Mouse (Mus musculus) testis, adult 2 months (tissue): ENCODE results near the gene Recql5.

Experiments
- CTCF ChIP-seq: fragments of 200-500 bp; IDR thresholded peaks from 2 replicates; pipeline ENCODE4 v1.5.1; 2012; ENCODE audit warnings: low read depth, mild to moderate bottlenecking, inconsistent platforms, low read length, moderate library complexity; ENCODE audit not compliant: control insufficient read depth, insufficient read depth, insufficient replicate concordance
- POLR2A ChIP-seq: fragments of 200-500 bp; IDR thresholded peaks from 2 replicates; pipeline ENCODE4 v1.6.1; 2012; ENCODE audit warnings: low read depth, mild to moderate bottlenecking, inconsistent platforms, low read length, moderate library complexity; ENCODE audit not compliant: control insufficient read depth

DNA sequence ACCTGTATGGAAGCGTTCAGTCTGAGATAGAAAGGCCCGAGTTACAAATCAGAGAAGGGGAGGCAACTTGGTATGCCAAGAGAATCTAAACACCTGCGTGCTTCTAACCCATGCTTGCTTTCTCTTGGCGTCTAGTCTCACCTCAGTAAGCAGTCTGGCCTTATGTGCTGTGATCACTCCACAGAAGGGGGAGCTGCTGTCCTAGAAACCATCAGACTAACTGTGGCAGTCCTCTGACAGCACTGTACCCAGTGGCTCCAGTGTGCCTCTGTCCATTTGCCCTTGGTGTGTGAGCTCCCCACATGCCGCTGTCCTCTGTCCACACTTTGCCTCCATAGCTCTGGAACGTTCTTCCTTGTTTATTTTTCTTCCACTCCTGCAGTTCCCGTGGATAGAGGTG, 8.7 kb upstream of the Recql5 start:
- TF ChIP-seq CTCF (no peak), POLR2A (no peak)
